Mouse (Mus musculus) yolk sac, embryonic 10.5 days (tissue): ENCODE data around the gene Il17a.
"Not testable (repeated sequence)": the region's sequence is repeated elsewhere in the genome, so short reads cannot be mapped to it uniquely, and the experiment has no call there.

Experiments
- DNase-seq: peaks from one replicate; pipeline ENCODE4 v3.0.0-alpha.2; 2017; ENCODE audit warnings: low spot score

Il17a gene

GRCm38 (mm10) chr1:20730903-20731302 lies at the start of gene Il17a:
Il17a (plus strand) TSS chr1:20730905.
- DNase-seq, result no peak

- DNase-seq, result no peak
Measured at GRCm38 (mm10) chr1:20682849-20683248, 47.9 kb upstream of the Il17a start.

GRCm38 (mm10) chr1:20683386-20683785 lies 47.3 kb upstream of the Il17a start:
- no peak for DNase-seq

- no peak for DNase-seq
Measured at GRCm38 (mm10) chr1:20683853-20684252, 46.9 kb upstream of the Il17a start.

- no peak for DNase-seq
Measured at GRCm38 (mm10) chr1:20684403-20684802, 46.3 kb upstream of the Il17a start.

GRCm38 (mm10) chr1:20685393-20685792 lies 45.3 kb upstream of the Il17a start:
- no peak for DNase-seq

GRCm38 (mm10) chr1:20685907-20686306 lies 44.8 kb upstream of the Il17a start:
- no peak for DNase-seq

- no peak for DNase-seq
Measured at GRCm38 (mm10) chr1:20691336-20691735, 39.4 kb upstream of the Il17a start.

- DNase-seq, result no peak
Measured at GRCm38 (mm10) chr1:20693634-20694313, 36.9 kb upstream of the Il17a start.

- no peak for DNase-seq
Measured at GRCm38 (mm10) chr1:20700011-20700410, 30.7 kb upstream of the Il17a start.

GRCm38 (mm10) chr1:20736572-20736971 lies 5.9 kb downstream of the Il17a start:
- no peak for DNase-seq

GRCm38 (mm10) chr1:20738483-20738882 lies 7.8 kb downstream of the Il17a start:
- DNase-seq, result no peak

GRCm38 (mm10) chr1:20740496-20740998 lies 9.8 kb downstream of the Il17a start:
- DNase-seq, result no peak

- DNase-seq, result no peak
Measured at GRCm38 (mm10) chr1:20754439-20754838, 23.7 kb downstream of the Il17a start.

- no peak for DNase-seq
Measured at GRCm38 (mm10) chr1:20757586-20757985, 26.9 kb downstream of the Il17a start.

GRCm38 (mm10) chr1:20759799-20760198 lies 29.1 kb downstream of the Il17a start:
- no peak for DNase-seq

- no peak for DNase-seq
Measured at GRCm38 (mm10) chr1:20760331-20760730, 29.6 kb downstream of the Il17a start.

GRCm38 (mm10) chr1:20761411-20761810 lies 30.7 kb downstream of the Il17a start:
- no peak for DNase-seq

GRCm38 (mm10) chr1:20766526-20766925 lies 35.8 kb downstream of the Il17a start:
- DNase-seq, result no peak

- not testable (repeated sequence) for DNase-seq
Measured at GRCm38 (mm10) chr1:20774026-20774730, 43.5 kb downstream of the Il17a start.

GRCm38 (mm10) chr1:20778366-20778765 lies 47.7 kb downstream of the Il17a start:
- DNase-seq, result no peak
